Mouse (Mus musculus): Measurements from ENCODE around the gene Olfr175-ps1. TPM values are rescaled to one million over a fixed set of nuclear protein-coding genes. Genes with fewer than 3 reads are reported as not detected.

The Olfr175-ps1 gene
- not detected in 2 replicates for polyA plus RNA-seq (2016; fragmentation: Nextera tagmentation; extraction: Ambion mirVana)

DNA sequence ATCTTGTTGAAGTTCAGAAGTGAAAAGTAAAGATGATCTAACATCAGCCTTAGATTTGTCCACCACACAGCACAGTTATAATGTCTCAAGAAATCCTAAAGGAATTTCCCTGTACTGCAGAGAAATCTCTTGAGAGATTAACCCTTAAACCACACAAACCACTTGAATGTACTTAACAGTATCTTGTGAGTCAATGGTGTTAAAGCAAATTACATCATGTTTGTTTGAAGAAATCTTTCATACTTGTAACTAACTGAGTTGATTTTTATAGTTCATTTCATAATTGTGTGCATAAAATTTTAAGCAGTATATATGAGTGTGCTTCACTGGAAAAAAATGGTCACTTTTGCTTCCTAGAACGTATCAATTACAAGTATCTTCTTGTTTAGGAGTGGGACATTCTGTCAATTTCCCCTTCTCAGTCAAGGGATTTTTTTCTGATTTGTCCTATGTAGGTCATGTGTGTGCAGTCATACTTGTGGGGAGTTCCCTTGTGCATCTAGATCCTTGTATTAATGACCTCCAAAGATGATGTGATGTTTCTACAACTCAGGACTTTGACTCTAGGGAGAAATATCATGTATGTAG, at the start of gene Olfr175-ps1:
Olfr175-ps1 (minus strand) TSS at position 51 of the 588 bp plus-strand sequence.
- Histone ChIP-seq H3K27ac (replicated peaks) (no peak within 1 kb of the TSS), H3K9me3 (no peaks in the 10 kb centered on the region), H3K4me1 (no peaks in the 10 kb centered on the region), H3K27me3 (replicated peaks; ENCODE audit: low read depth, poor library complexity, severe bottlenecking) (no peaks in the 10 kb centered on the region), H3K36me3 (replicated peaks) (no peaks in the 10 kb centered on the region), H3K4me3 (no peak within 1 kb of the TSS)
- no peak for DNase-seq (ENCODE audit: low spot score)
- WGBS = 85% methylated on average over 1 of the region's 1 CpGs

DNA sequence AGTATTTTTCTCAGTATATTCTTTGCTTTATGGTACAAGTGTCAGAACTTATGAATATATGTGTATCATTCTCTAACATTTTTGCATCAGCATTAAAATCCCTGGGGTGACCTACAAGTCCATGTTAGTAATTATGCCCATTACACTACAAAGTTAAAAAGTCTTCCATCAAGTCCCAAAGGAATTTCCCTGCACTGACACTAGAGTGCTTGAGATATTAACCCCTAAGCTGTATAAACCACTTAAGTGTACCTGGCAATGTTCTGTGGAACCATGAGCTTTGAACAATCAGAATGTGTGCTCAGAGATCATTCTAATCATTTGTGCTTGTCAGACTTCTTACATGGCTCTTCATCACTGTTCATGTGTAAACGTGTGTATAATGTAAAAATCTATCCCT, 48.1 kb upstream of the Olfr175-ps1 start, which contains the start of gene Olfr177:
Olfr177 (minus strand) TSS at position 101 of the 400 bp plus-strand sequence.
- no peak for DNase-seq (ENCODE audit: low spot score)
- Histone ChIP-seq H3K9me3 (no peaks in the 10 kb centered on the region), H3K27ac (replicated peaks) (no peak within 1 kb of the TSS), H3K4me1 (no peaks in the 10 kb centered on the region), H3K27me3 (replicated peaks; ENCODE audit: low read depth, poor library complexity, severe bottlenecking) (no peaks in the 10 kb centered on the region), H3K36me3 (replicated peaks) (no peaks in the 10 kb centered on the region), H3K4me3 (no peak within 1 kb of the TSS)
- WGBS = 68% methylated on average over 1 of the region's 1 CpGs

DNA sequence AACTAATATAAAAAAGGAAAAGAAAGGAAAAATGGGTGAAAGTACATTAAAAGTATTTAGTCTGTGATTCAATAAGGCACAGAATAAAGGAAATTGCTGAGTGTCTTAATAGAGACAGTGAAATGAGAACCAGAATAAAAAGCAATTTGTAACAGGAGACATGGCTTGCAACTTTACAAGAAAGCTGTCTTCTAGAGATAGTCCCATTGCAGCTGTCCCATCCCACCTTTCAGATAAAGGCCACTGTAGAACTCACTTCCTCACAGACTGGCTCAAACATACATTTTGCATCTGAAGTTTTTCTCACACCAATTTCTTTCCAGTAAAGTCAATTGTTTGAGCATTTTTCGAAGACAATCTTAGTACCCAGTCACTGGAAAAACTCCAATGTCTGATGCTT, 34.9 kb upstream of the Olfr175-ps1 start:
- Histone ChIP-seq H3K4me1 (no peaks in the 10 kb centered on the region), H3K27me3 (replicated peaks; ENCODE audit: low read depth, poor library complexity, severe bottlenecking) (no peaks in the 10 kb centered on the region), H3K36me3 (replicated peaks) (no peaks in the 10 kb centered on the region), H3K9me3 (no peaks in the 10 kb centered on the region), H3K27ac (replicated peaks) (no peak overlapping the region), H3K4me3 (no peak overlapping the region)
- 79% methylated on average over 1 of the region's 1 CpGs for WGBS
- no peak for DNase-seq (ENCODE audit: low spot score)

DNA sequence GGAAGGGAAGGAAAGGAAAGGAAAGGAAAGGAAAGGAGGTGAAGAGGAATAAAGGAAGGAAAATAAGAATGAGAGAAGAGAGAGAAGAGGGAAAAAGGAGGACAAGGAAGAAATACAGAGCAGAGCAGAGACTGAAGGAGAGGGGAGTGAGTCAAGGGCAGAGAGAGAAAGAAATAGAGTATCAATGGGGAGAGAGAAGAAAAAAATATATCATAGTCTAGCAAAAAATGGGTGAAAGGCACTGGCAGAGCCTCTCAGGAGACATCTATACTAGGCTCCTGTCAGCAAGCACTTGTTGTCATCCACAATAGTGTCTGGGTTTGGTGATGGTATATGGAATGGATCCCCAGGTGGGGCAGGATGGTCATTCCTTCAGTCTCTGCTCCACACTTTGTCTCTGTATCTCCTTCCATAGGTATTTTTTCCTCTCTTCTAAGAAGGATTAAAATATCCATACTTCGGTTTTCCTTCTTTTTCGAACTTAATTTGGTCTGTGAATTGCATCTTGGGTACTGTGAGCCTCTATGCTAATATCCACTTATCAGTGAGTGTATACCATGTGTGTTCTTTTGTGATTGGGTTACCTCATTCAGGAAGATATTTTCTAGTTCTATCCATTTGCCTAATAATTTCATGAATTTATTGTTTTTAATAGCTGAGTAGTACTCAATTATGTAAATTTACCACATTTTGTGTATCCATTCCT, 33.6 kb upstream of the Olfr175-ps1 start:
- WGBS = 88% methylated on average over 2 of the region's 2 CpGs
- Histone ChIP-seq H3K4me3 (no peak overlapping the region), H3K27me3 (replicated peaks; ENCODE audit: low read depth, poor library complexity, severe bottlenecking) (no peaks in the 10 kb centered on the region), H3K4me1 (no peaks in the 10 kb centered on the region), H3K27ac (replicated peaks) (no peak overlapping the region), H3K9me3 (no peaks in the 10 kb centered on the region), H3K36me3 (replicated peaks) (no peaks in the 10 kb centered on the region)
- no peak for DNase-seq (ENCODE audit: low spot score)

DNA sequence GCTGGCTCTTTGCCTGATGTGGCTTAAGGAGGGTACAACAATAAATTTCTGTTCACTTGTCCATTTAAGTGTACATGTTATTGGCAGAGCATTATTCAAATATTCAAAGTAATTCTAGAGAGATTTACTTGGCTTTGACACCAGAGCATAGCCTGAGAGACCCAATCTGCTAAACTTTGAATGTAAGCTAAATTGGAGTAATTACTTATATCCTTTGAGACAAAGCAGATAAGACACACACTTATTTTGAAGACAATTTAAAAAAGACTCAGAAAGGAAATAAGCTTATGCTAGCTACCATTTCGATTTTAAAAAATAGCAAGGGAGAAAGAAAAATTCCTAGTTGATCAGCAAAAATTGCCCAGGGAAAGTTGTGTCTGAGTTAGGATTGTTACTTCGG, 26.4 kb downstream of the Olfr175-ps1 start, which contains the start of gene Olfr173:
Olfr173 (minus strand) TSS at position 101 of the 400 bp plus-strand sequence.
- DNase-seq (ENCODE audit: low spot score) = no peak
- Histone ChIP-seq H3K4me1 (no peaks in the 10 kb centered on the region), H3K27ac (replicated peaks) (no peak within 1 kb of the TSS), H3K36me3 (replicated peaks) (no peaks in the 10 kb centered on the region), H3K9me3 (no peaks in the 10 kb centered on the region), H3K4me3 (no peak within 1 kb of the TSS), H3K27me3 (replicated peaks; ENCODE audit: low read depth, poor library complexity, severe bottlenecking) (no peaks in the 10 kb centered on the region)
- WGBS = 74% methylated on average over 2 of the region's 2 CpGs

Other genes starting within 250 kb of the Olfr175-ps1 start
- gene Gm813, start 209.8 kb downstream of the Olfr175-ps1 start, polyA plus RNA-seq (2016; fragmentation: Nextera tagmentation; extraction: Ambion mirVana) = not detected in 2 replicates
- not detected in 2 replicates for gene E330017A01Rik, start 188.0 kb downstream of the Olfr175-ps1 start, polyA plus RNA-seq (2016; fragmentation: Nextera tagmentation; extraction: Ambion mirVana)
- 25.0 and 26.9 TPM in 2 replicates for gene Cpox, start 156.5 kb downstream of the Olfr175-ps1 start, polyA plus RNA-seq (2016; fragmentation: Nextera tagmentation; extraction: Ambion mirVana)
- not detected in 2 replicates for gene Gpr15, start 107.7 kb downstream of the Olfr175-ps1 start, polyA plus RNA-seq (2016; fragmentation: Nextera tagmentation; extraction: Ambion mirVana)
- gene Cldnd1, start 98.9 kb downstream of the Olfr175-ps1 start, polyA plus RNA-seq (2016; fragmentation: Nextera tagmentation; extraction: Ambion mirVana) = 101 and 105 TPM in 2 replicates
- not detected in 2 replicates for gene Olfr172, start 63.6 kb downstream of the Olfr175-ps1 start, polyA plus RNA-seq (2016; fragmentation: Nextera tagmentation; extraction: Ambion mirVana)
- gene Olfr173, start 26.5 kb downstream of the Olfr175-ps1 start, polyA plus RNA-seq (2016; fragmentation: Nextera tagmentation; extraction: Ambion mirVana) = not detected in 2 replicates
- not detected in 2 replicates for gene Olfr177, start 48.0 kb upstream of the Olfr175-ps1 start, polyA plus RNA-seq (2016; fragmentation: Nextera tagmentation; extraction: Ambion mirVana)
- gene Olfr178, start 65.3 kb upstream of the Olfr175-ps1 start, polyA plus RNA-seq (2016; fragmentation: Nextera tagmentation; extraction: Ambion mirVana) = not detected in 2 replicates
- gene Olfr181, start 102.0 kb upstream of the Olfr175-ps1 start, polyA plus RNA-seq (2016; fragmentation: Nextera tagmentation; extraction: Ambion mirVana) = not detected in 2 replicates
- not detected in 2 replicates for gene Olfr180, start 102.6 kb upstream of the Olfr175-ps1 start, polyA plus RNA-seq (2016; fragmentation: Nextera tagmentation; extraction: Ambion mirVana)
- gene Olfr183, start 168.6 kb upstream of the Olfr175-ps1 start, polyA plus RNA-seq (2016; fragmentation: Nextera tagmentation; extraction: Ambion mirVana) = not detected in 2 replicates
- not detected in 2 replicates for gene Olfr186, start 203.5 kb upstream of the Olfr175-ps1 start, polyA plus RNA-seq (2016; fragmentation: Nextera tagmentation; extraction: Ambion mirVana)
- not detected in 2 replicates for gene Olfr187, start 213.0 kb upstream of the Olfr175-ps1 start, polyA plus RNA-seq (2016; fragmentation: Nextera tagmentation; extraction: Ambion mirVana)

Data from embryonic facial prominence, embryonic 10.5 days (tissue).